Mouse (Mus musculus) right cerebral cortex, postnatal 14 days (tissue): ENCODE data around the gene Ddo.

Experiments
- DNase-seq: peaks from one replicate; pipeline ENCODE4 v3.0.0; 2022

Ddo gene

DNA sequence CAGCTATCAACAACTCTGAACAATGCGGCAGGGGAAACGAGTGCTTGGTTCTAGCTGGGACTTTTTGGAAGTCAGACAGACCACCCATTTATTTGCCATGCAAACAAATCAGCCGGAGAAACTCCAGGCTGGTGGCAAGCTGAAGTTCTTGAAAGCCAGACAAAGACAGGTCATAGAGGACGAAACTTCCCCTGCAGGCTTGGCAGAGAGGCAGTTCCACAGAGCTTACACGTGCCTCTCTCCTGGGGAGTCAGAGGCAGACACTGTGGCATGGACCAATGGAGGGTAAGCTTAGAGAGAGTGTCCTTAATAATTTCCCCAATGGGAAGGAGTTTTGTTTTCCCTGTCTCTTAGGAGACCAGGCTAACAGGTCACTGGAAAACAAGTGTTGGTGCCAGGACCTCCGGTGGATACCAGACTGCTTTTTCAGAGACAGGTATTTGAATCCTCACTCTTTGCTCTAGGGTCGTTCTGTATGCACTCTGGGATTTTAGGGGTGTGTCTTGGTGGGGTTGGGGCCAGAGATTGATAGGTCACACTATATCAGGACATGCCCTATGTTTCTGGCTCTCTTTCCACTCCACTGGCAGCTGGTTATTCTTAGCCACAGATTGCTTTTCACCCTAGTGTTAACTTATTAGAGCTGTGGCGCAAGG, at the start of gene Ddo:
Gene Ddo, plus strand, starts transcription at position 356 of the 656 bp plus-strand sequence.
- no peak for DNase-seq

DNA sequence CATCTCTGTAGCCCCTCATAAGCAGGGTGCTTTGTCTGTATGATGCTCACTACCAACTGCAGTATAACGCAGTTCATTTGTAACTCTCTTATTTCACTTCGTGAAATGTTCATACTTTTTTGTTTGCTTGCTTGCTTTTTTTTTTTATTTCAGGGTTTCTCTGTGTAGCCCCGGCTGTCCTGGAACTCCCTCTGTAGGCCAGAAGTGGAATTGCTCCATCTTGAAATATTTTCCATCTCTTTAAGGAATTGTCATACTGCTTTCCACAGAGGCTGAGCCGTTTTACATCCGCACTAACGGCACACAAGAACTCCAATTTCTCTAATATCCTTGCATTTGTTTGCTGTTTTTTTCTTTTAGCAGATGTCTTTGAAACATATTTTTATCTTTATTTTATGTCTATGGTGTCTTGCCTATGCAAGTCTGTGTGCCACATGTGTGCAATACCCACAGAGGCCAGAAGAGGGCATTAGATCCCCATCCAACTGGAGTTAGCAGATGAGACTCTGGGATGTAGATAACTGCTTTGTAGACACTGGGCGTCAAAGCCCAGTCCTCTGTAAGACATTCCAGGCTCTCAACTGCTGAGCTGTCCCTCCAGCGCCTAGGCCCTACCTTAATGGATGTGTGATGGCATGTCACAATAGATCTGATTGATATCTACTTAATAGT, 46.1 kb upstream of the Ddo start:
- peak; percentile 37 for DNase-seq

DNA sequence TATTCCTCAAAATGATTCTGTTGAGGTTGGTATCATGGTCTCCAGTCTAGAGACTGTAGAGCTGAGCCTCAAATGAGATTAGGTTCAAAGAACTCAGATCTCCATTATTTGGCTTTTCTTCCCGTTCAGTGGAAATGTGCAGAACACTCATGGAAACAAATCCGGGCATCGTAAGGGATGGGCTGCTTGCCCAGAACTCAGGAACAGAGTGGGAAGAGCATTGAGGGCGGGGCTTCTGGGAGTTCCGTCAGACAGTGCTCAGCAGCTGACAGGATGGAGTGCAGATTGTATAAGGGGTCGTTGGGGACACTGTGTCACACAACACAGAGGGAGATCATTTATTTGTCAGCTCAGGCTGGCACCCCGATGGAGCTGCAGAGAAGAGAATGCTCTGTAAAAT, 37.6 kb upstream of the Ddo start:
- DNase-seq, result peak; percentile 62

DNA sequence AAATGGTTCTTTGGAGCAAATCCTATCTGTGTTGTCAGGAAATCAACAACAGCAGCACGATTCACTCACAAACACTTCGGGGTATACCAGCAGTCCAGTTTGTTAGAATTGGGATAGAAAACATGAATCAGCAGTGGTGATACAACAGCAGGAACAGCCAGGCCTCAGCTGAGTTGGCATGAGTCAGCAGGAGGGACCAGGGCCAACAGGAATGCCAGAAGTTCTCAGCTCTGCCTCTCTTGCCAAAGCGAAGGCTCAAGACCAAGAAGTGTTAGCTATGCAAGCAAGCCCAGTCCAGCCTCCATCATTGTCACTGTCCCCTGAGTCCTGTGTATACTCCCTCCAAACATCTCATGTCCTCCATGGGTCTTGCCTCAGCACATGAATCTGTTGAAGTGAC, 32.6 kb upstream of the Ddo start:
- no peak for DNase-seq

- DNase-seq, result no peak
Observed at GRCm38 (mm10) chr10:40604706-40605394, 25.0 kb upstream of the Ddo start.

DNA sequence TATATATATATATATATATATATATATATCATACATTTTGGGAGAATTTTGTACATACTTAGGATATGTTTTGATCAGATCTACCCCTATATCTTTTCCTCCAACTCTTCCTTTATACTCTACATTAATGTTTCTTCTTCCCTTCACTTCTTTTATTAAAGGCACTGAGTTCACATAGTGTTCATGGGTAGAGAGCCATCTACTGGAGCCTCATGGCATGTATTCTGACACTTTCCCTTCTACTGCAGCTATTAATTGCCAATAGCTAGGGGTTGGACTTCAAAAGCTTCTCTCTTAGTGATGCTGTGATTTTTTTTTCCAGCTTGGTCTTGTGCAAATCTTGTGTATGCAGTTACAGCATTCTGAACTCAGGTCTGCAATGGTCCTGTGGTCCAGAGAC, 11.8 kb upstream of the Ddo start:
- DNase-seq, result no peak

DNA sequence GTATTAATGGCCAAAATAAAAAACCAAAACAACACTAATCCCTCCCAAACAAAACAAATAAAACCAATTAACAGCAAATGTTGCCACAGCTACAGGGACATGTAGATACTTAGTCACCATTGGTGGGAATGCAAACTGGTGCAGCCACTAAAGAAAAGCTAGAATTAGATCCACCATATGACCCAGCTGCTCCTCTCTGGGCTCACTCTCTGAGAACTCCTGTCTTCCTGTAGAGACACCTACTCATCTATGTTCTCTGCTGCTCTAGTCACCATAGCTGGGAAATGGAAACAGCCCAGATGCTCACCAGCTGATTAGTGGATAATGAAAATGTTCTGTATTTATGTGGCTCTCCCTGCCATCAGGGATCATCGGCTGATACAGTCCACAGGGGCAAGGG, 10.1 kb upstream of the Ddo start:
- no peak for DNase-seq

GRCm38 (mm10) chr10:40629140-40629539, 671 bp upstream of the Ddo start:
- peak; percentile 67 for DNase-seq

- no peak for DNase-seq
Observed at GRCm38 (mm10) chr10:40630457-40630856, 646 bp downstream of the Ddo start.

DNA sequence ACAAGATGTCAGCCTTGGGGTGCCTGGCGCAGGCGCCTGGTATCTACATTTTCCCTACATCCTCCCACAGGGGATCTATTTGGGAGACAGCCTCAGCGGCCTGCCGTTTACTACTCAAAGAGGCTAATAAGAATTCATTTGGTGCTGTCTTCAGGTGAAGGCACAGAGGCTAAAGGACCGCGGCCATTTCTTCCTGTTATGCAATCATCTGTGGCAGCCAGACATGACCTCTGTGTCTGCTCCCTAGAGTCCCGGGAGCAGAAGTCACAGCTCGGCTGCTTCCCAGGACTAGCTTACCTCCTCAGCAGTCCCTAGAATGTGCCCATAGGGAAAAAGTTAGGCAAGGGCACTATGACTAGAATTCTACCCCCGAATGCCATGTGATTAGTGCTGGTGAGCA, 1.1 kb downstream of the Ddo start:
- DNase-seq, result no peak

GRCm38 (mm10) chr10:40632087-40632486, 2.3 kb downstream of the Ddo start:
- no peak for DNase-seq

- no peak for DNase-seq
Observed at GRCm38 (mm10) chr10:40637331-40637730, 7.5 kb downstream of the Ddo start.

DNA sequence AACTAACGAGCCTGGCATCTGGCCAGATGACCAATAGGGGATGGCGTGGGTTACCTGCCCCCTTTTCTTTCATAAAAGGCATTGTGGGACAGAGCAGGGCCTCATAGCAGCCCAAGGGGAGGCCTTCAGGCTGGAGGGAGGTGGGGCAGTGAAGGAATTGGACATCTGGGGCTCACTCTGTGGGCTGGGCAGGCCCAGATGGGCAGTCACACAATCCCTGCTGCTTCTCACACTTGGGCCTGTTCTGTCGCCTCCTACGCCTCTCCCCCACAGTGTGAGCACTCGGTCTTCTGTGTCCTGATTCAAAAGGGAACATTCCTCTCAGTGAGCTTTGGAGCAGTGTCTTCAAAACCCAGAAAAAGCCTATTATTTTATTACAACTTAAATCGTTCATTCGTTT, 8.5 kb downstream of the Ddo start:
- DNase-seq, result peak; percentile 57

- DNase-seq, result no peak
Observed at GRCm38 (mm10) chr10:40638823-40639819, 9.3 kb downstream of the Ddo start.

DNA sequence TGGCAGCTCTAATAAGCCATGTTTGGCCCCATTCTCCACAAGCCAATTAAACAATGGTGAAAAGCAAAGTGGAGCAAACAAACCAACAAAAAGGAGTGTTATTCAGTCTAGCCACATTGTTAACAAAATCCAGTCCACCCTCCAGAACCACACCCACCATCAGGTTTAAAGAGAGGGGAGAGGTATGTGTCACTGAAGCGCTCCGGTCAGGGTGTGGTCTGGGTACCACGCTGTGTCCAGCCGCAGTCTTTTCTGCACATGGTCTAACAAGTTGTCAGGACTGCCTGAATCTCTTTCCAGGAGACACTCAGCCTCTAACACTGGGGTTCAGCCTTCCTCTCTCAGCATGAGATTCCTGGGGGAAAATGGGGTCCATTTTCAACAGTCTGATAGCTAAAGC, 10.6 kb downstream of the Ddo start:
- no peak for DNase-seq

DNA sequence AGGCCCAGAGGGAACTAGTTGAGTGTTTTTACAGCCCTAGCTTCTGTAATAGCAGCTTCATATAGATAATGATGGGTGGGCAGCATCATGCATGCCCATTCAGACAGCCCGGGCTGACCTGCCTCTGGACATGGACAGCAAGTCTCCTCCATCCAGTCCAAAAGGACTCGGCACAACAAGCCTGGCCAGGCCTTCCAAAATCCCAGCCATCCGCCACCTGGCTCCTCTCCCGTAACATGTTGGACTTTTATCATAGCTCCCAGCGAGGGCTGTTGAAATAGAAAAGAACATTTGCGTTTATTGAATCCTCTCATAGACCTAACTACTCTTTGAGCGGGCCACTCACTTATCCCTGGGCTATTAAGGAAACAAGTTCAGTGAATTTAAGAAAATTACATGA, 12.1 kb downstream of the Ddo start:
- DNase-seq, result no peak

DNA sequence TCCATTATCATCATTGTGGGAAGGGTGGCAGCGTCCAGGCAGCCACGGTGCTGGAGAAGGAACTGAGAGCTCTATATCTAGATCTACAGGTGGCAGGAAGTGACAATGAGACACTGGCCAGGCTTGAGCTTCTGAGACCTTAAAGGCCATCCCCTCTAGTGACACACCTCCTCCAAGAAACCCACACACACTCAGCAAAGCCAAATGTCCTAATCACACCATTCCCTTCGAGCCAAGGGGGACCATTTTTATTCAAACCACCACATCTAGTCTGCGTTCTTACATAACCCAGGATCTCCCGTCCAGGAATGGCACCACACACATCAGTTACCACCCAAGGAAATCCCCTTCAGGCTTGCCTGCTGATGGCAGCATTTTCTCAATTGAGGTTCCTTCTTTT, 13.3 kb downstream of the Ddo start:
- no peak for DNase-seq

GRCm38 (mm10) chr10:40644456-40644855, 14.6 kb downstream of the Ddo start:
- DNase-seq, result no peak

- no peak for DNase-seq
Observed at GRCm38 (mm10) chr10:40645346-40645745, 15.5 kb downstream of the Ddo start.

- DNase-seq, result no peak
Observed at GRCm38 (mm10) chr10:40648776-40649175, 19.0 kb downstream of the Ddo start.

DNA sequence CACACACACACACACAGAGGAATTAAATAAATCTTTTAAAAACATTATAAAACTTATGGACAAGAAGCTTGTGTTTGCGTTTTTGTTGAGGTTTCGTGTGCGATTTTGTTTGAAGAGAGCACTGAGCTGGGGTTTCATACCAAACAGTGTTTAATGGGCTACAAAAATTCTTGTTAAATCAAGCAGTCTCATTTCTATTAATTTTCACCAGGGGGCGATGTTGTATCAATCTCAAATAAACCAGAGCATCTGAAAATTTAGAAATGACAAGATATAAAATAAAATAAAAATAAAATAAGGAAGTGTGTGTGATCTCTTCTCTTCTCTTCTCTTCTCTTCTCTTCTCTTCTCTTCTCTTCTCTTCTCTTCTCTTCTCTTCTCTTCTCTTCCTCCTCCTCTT, 19.8 kb downstream of the Ddo start:
- no peak for DNase-seq

DNA sequence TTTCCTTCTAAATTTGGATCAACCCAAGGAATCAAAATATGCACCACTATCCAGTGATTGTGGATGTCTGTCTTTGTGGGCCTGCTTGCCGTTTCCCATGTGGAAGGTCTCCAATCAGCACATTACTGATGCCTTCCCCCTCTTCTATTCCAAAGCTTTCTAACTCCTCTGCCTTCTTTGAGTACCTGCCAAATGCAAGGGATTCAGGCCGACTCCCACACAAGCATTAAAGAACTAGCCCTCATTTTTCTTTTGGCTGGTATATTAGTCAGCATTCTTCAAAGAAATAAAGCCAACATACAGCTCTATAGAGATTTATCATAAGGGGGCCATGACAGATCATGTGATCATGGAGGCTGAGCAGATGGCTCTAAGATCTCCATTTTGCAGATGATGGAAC, 21.9 kb downstream of the Ddo start:
- no peak for DNase-seq

GRCm38 (mm10) chr10:40665270-40665669, 35.5 kb downstream of the Ddo start:
- no peak for DNase-seq
